Mouse (Mus musculus) forebrain, embryonic 12.5 days (tissue): ENCODE measurements around the gene Krtap27-1. TPM values are rescaled to one million over a fixed set of nuclear protein-coding genes. Genes with fewer than 3 reads are reported as not detected.
A peak's percentile ranks its signal among the peaks of the same experiment; 100 is the strongest.

ENCODE experiments used
- ATAC-seq: fragments of 200-750 bp; cut with Nextera tagmentation; 2 replicates; pipeline ENCODE4 v1.8.0; 2017; ENCODE audit warnings: moderate TSS enrichment; ENCODE audit not compliant: low FRiP score
- H3K27ac ChIP-seq: fragments of 300-500 bp; sonication (generic); 2 replicates; pipeline ENCODE4 v1.5.1; 2016; ENCODE audit warnings: mild to moderate bottlenecking
- H3K27me3 ChIP-seq: fragments of 300-500 bp; sonication (generic); 2 replicates; pipeline ENCODE4 v1.6.1; 2016; ENCODE audit warnings: mild to moderate bottlenecking
- H3K36me3 ChIP-seq: fragments of 300-500 bp; sonication (generic); replicated peaks from 2 replicates; pipeline ENCODE4 v1.6.1; 2016; ENCODE audit warnings: mild to moderate bottlenecking
- H3K4me1 ChIP-seq: fragments of 300-500 bp; sonication (generic); 2 replicates; pipeline ENCODE4 v1.6.1; 2016
- H3K4me2 ChIP-seq: fragments of 300-500 bp; sonication (generic); 2 replicates; pipeline ENCODE4 v1.6.1; 2016; ENCODE audit warnings: mild to moderate bottlenecking, moderate library complexity
- H3K4me3 ChIP-seq: fragments of 300-500 bp; sonication (generic); replicated peaks from 2 replicates; pipeline ENCODE4 v1.5.1; 2016; ENCODE audit warnings: mild to moderate bottlenecking
- H3K9ac ChIP-seq: fragments of 300-500 bp; sonication (generic); 2 replicates; pipeline ENCODE4 v1.6.1; 2016; ENCODE audit warnings: mild to moderate bottlenecking
- H3K9me3 ChIP-seq: fragments of 300-500 bp; sonication (generic); 2 replicates; pipeline ENCODE4 v1.6.1; 2016
- WGBS: fragments of 180-500 bp; shearing (Covaris S2); methylation state at CpG from one replicate; pipeline ENCODE4 v1.1.7; 2016; 5-methylcytosine and 5-hydroxymethylcytosine counted together
- polyA plus RNA-seq: library from polyadenylated mRNA; unstranded; fragments of >200 nt; fragmentation: Nextera tagmentation; extraction: Ambion mirVana; gene quantifications from 2 replicates; pipeline ENCODE4 v1.2.1, GENCODE M21; 2016

Gene Krtap27-1
- polyA plus RNA-seq, 1 experiment from 2014 or later, result not detected

DNA sequence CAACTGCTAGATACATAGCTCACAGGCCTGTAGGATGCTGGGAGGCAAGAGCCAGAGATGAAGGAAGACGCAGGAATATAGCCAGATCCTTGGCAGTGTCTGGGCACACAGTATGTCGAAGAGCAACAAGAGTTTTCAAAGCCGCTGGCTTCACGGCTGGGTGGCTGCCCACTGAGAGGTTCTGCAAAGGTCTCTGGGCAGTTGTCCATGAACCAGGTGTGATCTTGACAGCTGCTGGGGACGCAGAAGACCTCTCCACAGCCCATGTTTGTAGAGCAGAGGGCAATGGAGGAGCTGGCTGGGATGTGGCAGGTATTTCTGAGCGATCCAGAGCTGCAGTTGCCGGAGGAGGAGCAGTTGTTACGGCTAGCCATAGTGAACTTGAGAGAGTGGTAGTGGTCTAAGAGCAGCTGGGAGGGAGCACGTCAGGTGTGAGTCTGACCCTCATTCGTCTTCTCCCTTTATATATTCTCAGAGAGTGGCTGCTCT is 24.1 kb downstream of the Krtap27-1 start, which contains the start of gene Krtap26-1:
Gene Krtap26-1, minus strand, starts transcription at position 439 of the 489 bp plus-strand sequence.
- no peak within 1 kb of the TSS for H3K4me2 ChIP-seq
- 90% methylated on average over 10 of the region's 10 CpGs for WGBS
- ATAC-seq, result no peak
- H3K4me3 ChIP-seq, result no peak within 1 kb of the TSS
- H3K9me3 ChIP-seq, result no peaks in the 10 kb centered on the region
- H3K9ac ChIP-seq, result no peak within 1 kb of the TSS
- H3K36me3 ChIP-seq, result no peaks in the 10 kb centered on the region
- no peaks in the 10 kb centered on the region for H3K27me3 ChIP-seq
- no peak within 1 kb of the TSS for H3K27ac ChIP-seq
- H3K4me1 ChIP-seq, result no peaks in the 10 kb centered on the region

- H3K27me3 ChIP-seq, result no peaks in the 10 kb centered on the region
- no peaks in the 10 kb centered on the region for H3K4me1 ChIP-seq
- 81% methylated on average over 8 of the region's 8 CpGs for WGBS
- no peak overlapping the region for H3K4me2 ChIP-seq
- no peak overlapping the region for H3K9ac ChIP-seq
- no peaks in the 10 kb centered on the region for H3K36me3 ChIP-seq
- no peak overlapping the region for H3K4me3 ChIP-seq
- 0 out of 2 replicates have a peak, but pooled peaks have one; percentile 3 for ATAC-seq
- no peaks in the 10 kb centered on the region for H3K9me3 ChIP-seq
- H3K27ac ChIP-seq, result no peak overlapping the region
Measured at GRCm38 (mm10) chr16:88646366-88647111, 24.9 kb downstream of the Krtap27-1 start.

GRCm38 (mm10) chr16:88640053-88640452 is 31.4 kb downstream of the Krtap27-1 start:
- no peak overlapping the region for H3K9ac ChIP-seq
- H3K9me3 ChIP-seq, result no peaks in the 10 kb centered on the region
- ATAC-seq, result no peak
- H3K4me2 ChIP-seq, result no peak overlapping the region
- 86% methylated on average over 3 of the region's 3 CpGs for WGBS
- H3K27ac ChIP-seq, result no peak overlapping the region
- H3K4me1 ChIP-seq, result no peaks in the 10 kb centered on the region
- no peaks in the 10 kb centered on the region for H3K27me3 ChIP-seq
- no peak overlapping the region for H3K4me3 ChIP-seq
- H3K36me3 ChIP-seq, result no peaks in the 10 kb centered on the region

DNA sequence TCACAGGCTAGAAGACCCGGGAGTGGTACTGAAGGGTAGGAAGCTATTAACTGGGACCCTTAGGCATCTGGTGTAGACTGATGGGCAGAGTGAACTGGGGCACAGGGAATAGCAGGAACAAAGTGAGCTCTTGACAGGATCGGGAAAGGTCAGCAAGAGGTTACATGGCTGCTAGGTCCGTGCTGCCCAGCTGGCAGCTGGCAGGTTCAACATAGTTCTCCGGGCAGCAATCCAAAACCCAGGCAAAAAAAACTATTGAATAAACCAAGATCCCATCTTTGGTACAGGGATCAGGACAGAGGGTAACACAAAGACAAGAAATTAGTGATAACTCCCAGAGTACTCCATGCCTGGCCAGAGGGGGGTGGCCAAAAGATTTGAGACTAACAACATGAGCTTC is 36.3 kb downstream of the Krtap27-1 start:
- 80% methylated on average over 4 of the region's 4 CpGs for WGBS
- Histone ChIP-seq H3K36me3 (no peaks in the 10 kb centered on the region), H3K9ac (no peak overlapping the region), H3K4me1 (no peaks in the 10 kb centered on the region), H3K9me3 (no peaks in the 10 kb centered on the region), H3K27me3 (no peaks in the 10 kb centered on the region), H3K27ac (no peak overlapping the region), H3K4me3 (no peak overlapping the region), H3K4me2 (no peak overlapping the region)
- no peak for ATAC-seq

DNA sequence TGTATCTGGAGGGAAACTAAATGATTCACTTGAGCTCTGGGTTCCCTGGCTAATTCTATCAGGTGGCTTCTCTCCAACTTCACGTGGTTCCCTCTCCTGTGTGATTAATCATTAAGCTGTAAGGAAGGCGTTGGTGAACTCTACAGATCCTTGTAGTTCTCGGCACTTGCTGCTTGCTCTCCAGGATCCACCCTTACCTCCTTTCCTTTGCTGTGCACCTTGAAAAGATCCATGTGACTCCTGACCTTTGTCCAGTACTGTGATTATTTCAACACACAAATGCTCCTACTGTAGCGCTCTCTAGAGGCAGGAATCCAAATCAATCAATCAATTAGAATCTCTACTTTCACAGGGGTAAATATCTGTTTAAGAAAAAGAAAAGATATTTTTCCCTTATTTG is 40.0 kb downstream of the Krtap27-1 start:
- H3K4me1 ChIP-seq, result no peaks in the 10 kb centered on the region
- no peaks in the 10 kb centered on the region for H3K27me3 ChIP-seq
- H3K9ac ChIP-seq, result no peak overlapping the region
- no peak overlapping the region for H3K4me3 ChIP-seq
- WGBS, result 86% methylated on average over 4 of the region's 4 CpGs
- H3K4me2 ChIP-seq, result no peak overlapping the region
- H3K27ac ChIP-seq, result no peak overlapping the region
- no peaks in the 10 kb centered on the region for H3K36me3 ChIP-seq
- ATAC-seq, result no peak
- no peaks in the 10 kb centered on the region for H3K9me3 ChIP-seq

GRCm38 (mm10) chr16:88627566-88627965 is 43.9 kb downstream of the Krtap27-1 start, which contains the start of gene 2310079G19Rik:
Gene 2310079G19Rik (minus strand): TSS chr16:88627666.
- no peaks in the 10 kb centered on the region for H3K27me3 ChIP-seq
- no peak for ATAC-seq
- no peak within 1 kb of the TSS for H3K4me3 ChIP-seq
- no peaks in the 10 kb centered on the region for H3K9me3 ChIP-seq
- no peak within 1 kb of the TSS for H3K4me2 ChIP-seq
- no peaks in the 10 kb centered on the region for H3K36me3 ChIP-seq
- no peak within 1 kb of the TSS for H3K27ac ChIP-seq
- 95% methylated on average over 4 of the region's 4 CpGs for WGBS
- no peaks in the 10 kb centered on the region for H3K4me1 ChIP-seq
- no peak within 1 kb of the TSS for H3K9ac ChIP-seq

Other genes with a start within 250 kb of the Krtap27-1 start
- gene Cldn17, start 164.7 kb downstream of the Krtap27-1 start, polyA plus RNA-seq, result not detected in 2 replicates
- 0.17 and 0.82 TPM in 2 replicates for gene Cldn8, start 108.5 kb downstream of the Krtap27-1 start, polyA plus RNA-seq
- gene Krtap24-1, start 59.4 kb downstream of the Krtap27-1 start, polyA plus RNA-seq, result not detected in 2 replicates
- not detected in 2 replicates for gene 2310079G19Rik, start 44.0 kb downstream of the Krtap27-1 start, polyA plus RNA-seq
- not detected in 2 replicates for gene Krtap26-1, start 23.9 kb downstream of the Krtap27-1 start, polyA plus RNA-seq
- not detected in 2 replicates for gene 2310061N02Rik, start 36.3 kb upstream of the Krtap27-1 start, polyA plus RNA-seq
- not detected in 2 replicates for gene Krtap13-1, start 57.2 kb upstream of the Krtap27-1 start, polyA plus RNA-seq
- not detected in 2 replicates for gene Krtap13, start 80.0 kb upstream of the Krtap27-1 start, polyA plus RNA-seq
- not detected in 2 replicates for gene 2310034C09Rik, start 87.2 kb upstream of the Krtap27-1 start, polyA plus RNA-seq
- gene 2310057N15Rik, start 102.5 kb upstream of the Krtap27-1 start, polyA plus RNA-seq, result not detected in 2 replicates
- gene Gm5965, start 106.2 kb upstream of the Krtap27-1 start, polyA plus RNA-seq, result not detected in 2 replicates
- gene Gm20741, start 140.5 kb upstream of the Krtap27-1 start, polyA plus RNA-seq, result not detected in 2 replicates
- not detected in 2 replicates for gene Krtap15, start 148.5 kb upstream of the Krtap27-1 start, polyA plus RNA-seq
- gene Krtap14, start 154.5 kb upstream of the Krtap27-1 start, polyA plus RNA-seq, result not detected in 2 replicates
- not detected in 2 replicates for gene Krtap19-1, start 197.7 kb upstream of the Krtap27-1 start, polyA plus RNA-seq
- not detected in 2 replicates for gene Krtap19-2, start 202.6 kb upstream of the Krtap27-1 start, polyA plus RNA-seq
- not detected in 2 replicates for gene Krtap19-3, start 206.4 kb upstream of the Krtap27-1 start, polyA plus RNA-seq
- gene Krtap19-4, start 213.4 kb upstream of the Krtap27-1 start, polyA plus RNA-seq, result not detected in 2 replicates
- gene Krtap19-5, start 224.8 kb upstream of the Krtap27-1 start, polyA plus RNA-seq, result not detected in 2 replicates